Mouse (Mus musculus): Measurements from ENCODE around the gene Ankfn1. TPM values are rescaled to one million over a fixed set of nuclear protein-coding genes. Genes with fewer than 3 reads are reported as not detected.

Gene Ankfn1
- polyA plus RNA-seq, 1 experiment from 2014 or later, result 0.02 TPM

DNA sequence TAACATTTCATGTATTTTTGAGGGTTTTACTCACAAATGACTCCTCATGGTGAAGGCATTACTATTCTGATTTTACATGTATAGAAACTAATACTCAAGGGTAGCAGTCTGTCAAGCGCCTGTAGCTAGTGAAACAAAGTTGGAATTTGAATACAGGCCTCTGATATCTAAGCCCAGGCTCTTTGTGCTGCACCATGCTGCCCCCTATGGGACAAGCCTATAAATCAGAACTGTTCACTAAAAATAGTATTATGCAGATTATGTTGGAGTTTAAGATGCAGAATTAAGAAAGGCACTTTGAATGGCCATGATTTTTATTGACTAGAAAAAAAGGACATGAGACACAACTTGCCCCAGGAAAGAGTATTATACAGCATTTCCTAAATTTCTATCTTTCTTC, 373.0 kb downstream of the Ankfn1 start:
- Histone ChIP-seq H3K36me3 (no peaks in the 10 kb centered on the region), H3K27ac (no peak overlapping the region)
- DNase-seq, result no peak

GRCm38 (mm10) chr11:89403436-89403835, 374.0 kb downstream of the Ankfn1 start:
- no peak for DNase-seq
- Histone ChIP-seq H3K4me1 (replicated peaks) (no peaks in the 10 kb centered on the region), H3K9ac (no peak overlapping the region), H3K27ac (no peak overlapping the region), H3K4me2 (no peak overlapping the region), H3K9me3 (replicated peaks) (no peaks in the 10 kb centered on the region), H3K27me3 (no peaks in the 10 kb centered on the region), H3K36me3 (no peaks in the 10 kb centered on the region), H3K4me3 (replicated peaks) (no peak overlapping the region)
- no peak for ATAC-seq (ENCODE audit: low read depth)
- WGBS (ENCODE audit: insufficient replicate concordance), result 81% methylated on average over 14 of the region's 14 CpGs

More for the DNA sequence above, 373.0 kb downstream of the Ankfn1 start:
- WGBS (ENCODE audit: insufficient replicate concordance), result 72% methylated on average over 1 of the region's 1 CpGs
- no peaks in the 10 kb centered on the region for H3K27me3 ChIP-seq
- no peaks in the 10 kb centered on the region for H3K9me3 ChIP-seq (replicated peaks)
- no peak overlapping the region for H3K9ac ChIP-seq
- no peak overlapping the region for H3K4me3 ChIP-seq (replicated peaks)
- no peak for ATAC-seq (ENCODE audit: low read depth)
- H3K4me1 ChIP-seq (replicated peaks), result no peaks in the 10 kb centered on the region
- H3K4me2 ChIP-seq, result no peak overlapping the region

DNA sequence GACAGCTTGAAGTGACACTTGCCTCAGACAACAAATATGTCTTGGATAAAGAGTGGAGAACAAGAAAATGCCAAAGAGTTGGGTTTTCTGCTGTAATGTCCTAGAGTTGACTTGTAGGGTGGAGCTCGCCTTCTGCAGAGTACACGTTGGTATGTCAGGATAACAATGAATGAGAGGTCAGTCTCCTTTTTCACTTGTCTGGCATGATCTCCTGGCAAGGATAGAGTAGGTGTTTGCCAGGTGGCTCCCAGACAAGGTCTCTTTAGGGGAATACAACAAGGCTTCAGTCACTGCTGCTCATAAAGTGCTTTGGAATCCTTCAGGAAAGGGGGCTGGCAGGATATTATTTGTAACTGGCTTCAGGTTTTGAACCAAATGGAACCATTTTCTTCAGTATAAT, 388.6 kb downstream of the Ankfn1 start:
- H3K9ac ChIP-seq, result no peak overlapping the region
- no peaks in the 10 kb centered on the region for H3K9me3 ChIP-seq (replicated peaks)
- 56% methylated on average over 2 of the region's 2 CpGs for WGBS (ENCODE audit: insufficient replicate concordance)
- no peak overlapping the region for H3K4me2 ChIP-seq
- DNase-seq (no peak), ATAC-seq (ENCODE audit: low read depth) (no peak)
- H3K27me3 ChIP-seq, result no peaks in the 10 kb centered on the region
- no peaks in the 10 kb centered on the region for H3K36me3 ChIP-seq
- H3K4me1 ChIP-seq (replicated peaks), result no peaks in the 10 kb centered on the region
- no peak overlapping the region for H3K27ac ChIP-seq
- H3K4me3 ChIP-seq (replicated peaks), result no peak overlapping the region

DNA sequence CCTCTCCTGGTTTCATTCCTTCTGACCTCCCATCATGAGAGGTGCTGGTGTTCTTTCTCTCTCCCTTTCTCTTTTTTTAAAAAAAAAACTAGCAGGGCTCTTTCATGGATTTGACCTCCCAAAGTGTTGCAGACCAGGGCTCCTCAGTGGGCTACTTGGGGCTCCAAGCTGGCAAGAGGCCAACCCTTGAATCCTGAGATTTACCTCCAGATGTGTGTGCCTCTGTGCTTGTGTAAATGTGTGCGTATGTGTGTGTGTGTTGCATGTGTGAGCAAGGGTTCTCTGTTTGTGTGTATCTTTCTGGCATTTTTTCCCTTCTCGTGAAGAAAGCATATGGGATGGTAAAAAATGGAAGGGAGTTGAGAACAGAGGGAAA, 394.8 kb downstream of the Ankfn1 start:
- no peak for ATAC-seq (ENCODE audit: low read depth)
- H3K4me1 ChIP-seq (replicated peaks), result no peaks in the 10 kb centered on the region

GRCm38 (mm10) chr11:89381782-89382633, 395.4 kb downstream of the Ankfn1 start:
- ATAC-seq (ENCODE audit: low read depth), result no peak
- 48% methylated on average over 8 of the region's 8 CpGs for WGBS (ENCODE audit: insufficient replicate concordance)
- Histone ChIP-seq H3K4me1 (replicated peaks) (no peaks in the 10 kb centered on the region), H3K27me3 (no peaks in the 10 kb centered on the region), H3K9me3 (replicated peaks) (no peaks in the 10 kb centered on the region), H3K4me3 (replicated peaks) (no peak overlapping the region), H3K4me2 (no peak overlapping the region), H3K36me3 (no peaks in the 10 kb centered on the region), H3K9ac (no peak overlapping the region), H3K27ac (no peak overlapping the region)
- no peak for DNase-seq

More for the DNA sequence above, 394.8 kb downstream of the Ankfn1 start:
- Histone ChIP-seq H3K4me3 (replicated peaks) (no peak overlapping the region), H3K36me3 (no peaks in the 10 kb centered on the region), H3K9me3 (replicated peaks) (no peaks in the 10 kb centered on the region), H3K27ac (no peak overlapping the region), H3K9ac (no peak overlapping the region), H3K4me2 (no peak overlapping the region), H3K27me3 (no peaks in the 10 kb centered on the region)
- WGBS (ENCODE audit: insufficient replicate concordance), result 75% methylated on average over 2 of the region's 2 CpGs
- no peak for DNase-seq

GRCm38 (mm10) chr11:89370941-89371340, 406.5 kb downstream of the Ankfn1 start:
- H3K36me3 ChIP-seq, result no peaks in the 10 kb centered on the region
- no peak overlapping the region for H3K27ac ChIP-seq
- no peaks in the 10 kb centered on the region for H3K9me3 ChIP-seq (replicated peaks)
- no peaks in the 10 kb centered on the region for H3K4me1 ChIP-seq (replicated peaks)
- DNase-seq (no peak), ATAC-seq (ENCODE audit: low read depth) (no peak)
- 84% methylated on average over 14 of the region's 14 CpGs for WGBS (ENCODE audit: insufficient replicate concordance)
- H3K4me2 ChIP-seq, result no peak overlapping the region
- H3K4me3 ChIP-seq (replicated peaks), result no peak overlapping the region
- no peaks in the 10 kb centered on the region for H3K27me3 ChIP-seq
- no peak overlapping the region for H3K9ac ChIP-seq

- Histone ChIP-seq H3K36me3 (no peaks in the 10 kb centered on the region), H3K4me2 (no peak overlapping the region), H3K27ac (no peak overlapping the region), H3K9me3 (replicated peaks) (no peaks in the 10 kb centered on the region), H3K27me3 (no peaks in the 10 kb centered on the region), H3K4me1 (replicated peaks) (no peaks in the 10 kb centered on the region), H3K9ac (no peak overlapping the region), H3K4me3 (replicated peaks) (no peak overlapping the region)
- DNase-seq, result no peak
- no peak for ATAC-seq (ENCODE audit: low read depth)
- WGBS (ENCODE audit: insufficient replicate concordance), result 49% methylated on average over 7 of the region's 7 CpGs
Measured at GRCm38 (mm10) chr11:89370373-89370772, 407.1 kb downstream of the Ankfn1 start.

GRCm38 (mm10) chr11:89363981-89364380, 413.5 kb downstream of the Ankfn1 start:
- no peaks in the 10 kb centered on the region for H3K36me3 ChIP-seq
- H3K4me2 ChIP-seq, result no peak overlapping the region
- no peaks in the 10 kb centered on the region for H3K27me3 ChIP-seq
- WGBS (ENCODE audit: insufficient replicate concordance), result 66% methylated on average over 3 of the region's 3 CpGs
- H3K9ac ChIP-seq, result no peak overlapping the region
- H3K4me3 ChIP-seq (replicated peaks), result no peak overlapping the region
- no peak for ATAC-seq (ENCODE audit: low read depth)
- no peaks in the 10 kb centered on the region for H3K4me1 ChIP-seq (replicated peaks)
- no peaks in the 10 kb centered on the region for H3K9me3 ChIP-seq (replicated peaks)
- no peak for DNase-seq
- H3K27ac ChIP-seq, result no peak overlapping the region

- DNase-seq (no peak), ATAC-seq (ENCODE audit: low read depth) (no peak)
- no peaks in the 10 kb centered on the region for H3K27me3 ChIP-seq
- H3K36me3 ChIP-seq, result no peaks in the 10 kb centered on the region
- H3K4me3 ChIP-seq (replicated peaks), result no peak overlapping the region
- 59% methylated on average over 3 of the region's 3 CpGs for WGBS (ENCODE audit: insufficient replicate concordance)
- H3K9me3 ChIP-seq (replicated peaks), result no peaks in the 10 kb centered on the region
- H3K4me2 ChIP-seq, result no peak overlapping the region
- no peak overlapping the region for H3K27ac ChIP-seq
- no peaks in the 10 kb centered on the region for H3K4me1 ChIP-seq (replicated peaks)
- no peak overlapping the region for H3K9ac ChIP-seq
Measured at GRCm38 (mm10) chr11:89360895-89361294, 416.6 kb downstream of the Ankfn1 start.

DNA sequence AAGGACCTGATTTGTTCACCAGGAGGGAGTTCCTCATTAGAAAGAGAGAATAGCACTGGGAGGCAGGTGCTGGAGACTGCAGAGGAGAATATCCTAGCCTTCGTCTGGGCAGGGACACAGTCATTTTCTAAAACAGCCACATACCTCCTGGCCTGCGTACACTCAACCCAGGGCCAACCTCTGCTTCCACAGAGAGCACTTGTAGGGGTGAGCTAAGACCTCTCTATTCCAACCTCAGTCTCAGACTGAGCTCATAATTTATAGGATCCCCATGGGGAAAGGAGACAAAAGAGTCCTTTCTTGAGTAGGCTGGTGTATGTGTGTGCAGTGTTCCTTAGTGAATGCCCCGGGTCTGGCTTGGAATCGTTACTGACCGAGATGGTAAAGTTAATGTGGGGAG, 418.9 kb downstream of the Ankfn1 start:
- ATAC-seq (ENCODE audit: low read depth), result no peak
- H3K9me3 ChIP-seq (replicated peaks), result no peaks in the 10 kb centered on the region
- H3K4me1 ChIP-seq (replicated peaks), result no peaks in the 10 kb centered on the region
- DNase-seq, result no peak
- no peak overlapping the region for H3K4me3 ChIP-seq (replicated peaks)
- no peak overlapping the region for H3K9ac ChIP-seq
- whole genome bisulfite sequencing (ENCODE audit: insufficient replicate concordance), result 67% methylated on average over 5 of the region's 5 CpGs
- H3K27ac ChIP-seq, result no peak overlapping the region
- no peak overlapping the region for H3K4me2 ChIP-seq
- H3K36me3 ChIP-seq, result no peaks in the 10 kb centered on the region
- no peaks in the 10 kb centered on the region for H3K27me3 ChIP-seq

DNA sequence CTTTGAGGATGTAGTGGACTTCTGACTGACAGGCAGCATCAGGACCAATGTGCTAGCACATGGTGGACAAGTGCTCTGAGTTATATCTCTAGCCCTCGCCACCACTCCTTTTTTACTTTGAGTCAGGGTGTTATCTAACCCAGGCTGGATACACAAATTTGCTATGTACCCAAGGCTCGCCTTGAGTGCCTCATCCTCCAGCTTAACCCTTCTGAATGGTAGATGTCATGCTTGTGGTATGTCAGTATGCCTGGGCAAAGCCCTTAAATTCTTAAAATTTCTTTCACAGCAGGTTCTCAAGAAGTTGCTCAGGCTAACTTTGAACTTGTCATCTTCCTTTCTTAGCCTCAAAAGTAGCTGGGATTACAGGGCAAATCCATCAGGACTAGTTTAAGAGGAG, 421.0 kb downstream of the Ankfn1 start:
- ATAC-seq (ENCODE audit: low read depth), result no peak
- H3K27ac ChIP-seq, result no peak overlapping the region
- no peaks in the 10 kb centered on the region for H3K4me1 ChIP-seq (replicated peaks)
- H3K27me3 ChIP-seq, result no peaks in the 10 kb centered on the region
- no peak overlapping the region for H3K4me2 ChIP-seq
- DNase-seq, result no peak
- no peak overlapping the region for H3K9ac ChIP-seq
- no peak overlapping the region for H3K4me3 ChIP-seq (replicated peaks)
- 42% methylated on average over 2 of the region's 2 CpGs for WGBS (ENCODE audit: insufficient replicate concordance)
- no peaks in the 10 kb centered on the region for H3K36me3 ChIP-seq
- H3K9me3 ChIP-seq (replicated peaks), result no peaks in the 10 kb centered on the region

DNA sequence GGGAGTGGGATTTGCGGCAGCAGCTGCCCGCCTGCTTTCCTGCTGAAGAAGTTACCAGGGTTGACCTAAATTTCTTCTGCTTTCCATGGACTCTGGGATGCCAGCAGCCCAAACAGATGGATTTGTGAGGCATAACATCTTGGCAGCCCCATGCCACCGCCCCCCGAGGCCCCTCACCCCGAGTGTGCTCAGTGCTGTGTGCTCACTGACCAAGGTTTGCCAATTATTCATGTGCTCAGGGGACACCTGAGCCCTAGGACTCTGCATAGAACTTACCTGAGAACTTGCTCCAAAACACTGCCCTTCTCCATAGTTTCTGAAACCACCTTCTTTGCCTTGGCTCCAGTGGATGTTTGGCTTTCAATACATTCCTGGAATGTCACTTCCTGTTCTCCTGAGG, 421.4 kb downstream of the Ankfn1 start:
- Histone ChIP-seq H3K4me2 (no peak overlapping the region), H3K4me3 (replicated peaks) (no peak overlapping the region), H3K36me3 (no peaks in the 10 kb centered on the region), H3K27me3 (no peaks in the 10 kb centered on the region), H3K9me3 (replicated peaks) (no peaks in the 10 kb centered on the region), H3K4me1 (replicated peaks) (no peaks in the 10 kb centered on the region), H3K27ac (no peak overlapping the region), H3K9ac (no peak overlapping the region)
- DNase-seq (no peak), ATAC-seq (ENCODE audit: low read depth) (no peak)
- WGBS (ENCODE audit: insufficient replicate concordance), result 47% methylated on average over 5 of the region's 5 CpGs

Measured in liver, embryonic 13.5 days (tissue).